Mouse (Mus musculus) megakaryocyte, embryonic 14.5 days (primary cell): ENCODE measurements around the gene Abhd5.

ENCODE experiments used
- FLI1 ChIP-seq: IDR thresholded peaks from 2 replicates; pipeline ENCODE4 v1.6.1; 2012; ENCODE audit warnings: low read length, inconsistent platforms, mixed read lengths
- GATA1 ChIP-seq: IDR thresholded peaks from 3 replicates; pipeline ENCODE4 v1.6.1; 2012; ENCODE audit warnings: mixed read lengths, low read length, inconsistent platforms, borderline replicate concordance

- no peak for TF ChIP-seq GATA1
- no peak for TF ChIP-seq FLI1
Measured at GRCm38 (mm10) chr9:122328199-122328598, 23.2 kb upstream of the Abhd5 start.
